19 mouse cellular contexts compared by ENCODE assay signal in genomic region chr5:130772491-130772890, GRCm38 (mm10).
DNase-seq lines count a peak whose midpoint lies in the region; ATAC-seq and TF ChIP-seq lines count a peak whose summit lies in the region.
"Had no signal": no experiment of that assay in that cellular context is flagged by ENCODE, and none has a peak within 500 bp of the region (broad histone marks: within the 10 kb centered on the region; RNA-seq: fewer than 3 reads in every experiment).

No protein-coding gene starts in this region.

- ATAC-seq in megakaryocyte, adult 5-6 weeks (ENCODE audit: poor library complexity, severe bottlenecking): no peak
- ATAC-seq in midbrain, postnatal 0 days (ENCODE audit: low FRiP score): no peak
- ATAC-seq: forebrain, embryonic 13.5 days; forebrain, embryonic 15.5 days; forebrain, postnatal 0 days had no signal

- H3K4me1 ChIP-seq in megakaryocyte, embryonic 14.5 days: no peaks in the 10 kb centered on the region
- H3K4me1 ChIP-seq in midbrain, postnatal 0 days (ENCODE audit: insufficient read depth, low read length): no peaks in the 10 kb centered on the region
- H3K4me1 ChIP-seq in midbrain, embryonic 10.5 days: no peaks in the 10 kb centered on the region
- H3K4me1 ChIP-seq: embryonic facial prominence, embryonic 10.5 days; embryonic facial prominence, embryonic 12.5 days; forebrain, embryonic 13.5 days; forebrain, embryonic 15.5 days had no signal

- H3K4me2 ChIP-seq in midbrain, postnatal 0 days (ENCODE audit: low read depth, low read length, poor library complexity, severe bottlenecking): no peak overlapping the region
- H3K4me2 ChIP-seq: embryonic facial prominence, embryonic 12.5 days; forebrain, embryonic 13.5 days; forebrain, embryonic 15.5 days had no signal

- peak; percentile 75 for DNase-seq in heart, adult 11 months
- no peak for DNase-seq in heart, adult 9 months (ENCODE audit: low spot score in 2 of 2)
- DNase-seq in midbrain, postnatal 0 days (ENCODE audit: low spot score): peak; percentile 12
- DNase-seq in midbrain, embryonic 10.5 days (ENCODE audit: low spot score): no peak
- no peak for DNase-seq in kidney, postnatal 10 days
- DNase-seq: adrenal gland, adult 2 months; adrenal gland, postnatal 10 days; adrenal gland, postnatal 25 days; cerebellum, adult 18-20 months; cerebellum, adult 9-10 months; cerebellum, postnatal 10 days; cerebellum, postnatal 25 days; forebrain, postnatal 0 days had no signal

- H3K27ac ChIP-seq in midbrain, postnatal 0 days (ENCODE audit: low read depth, low read length): no peak overlapping the region
- no peak overlapping the region for H3K27ac ChIP-seq in midbrain, embryonic 10.5 days (replicated peaks)
- H3K27ac ChIP-seq: embryonic facial prominence, embryonic 10.5 days; embryonic facial prominence, embryonic 12.5 days; forebrain, embryonic 13.5 days; forebrain, embryonic 15.5 days had no signal

- TF ChIP-seq CTCF in midbrain, postnatal 0 days (IDR thresholded peaks at IDR 0.05): no peak

- no peak overlapping the region for H3K9ac ChIP-seq in midbrain, postnatal 0 days (replicated peaks; ENCODE audit: low read length, poor library complexity, severe bottlenecking)
- H3K9ac ChIP-seq: embryonic facial prominence, embryonic 12.5 days; forebrain, embryonic 13.5 days; forebrain, embryonic 15.5 days; forebrain, postnatal 0 days had no signal

- peaks cover 58% of the 10 kb centered on the region for H3K9me3 ChIP-seq in megakaryocyte, embryonic 14.5 days
- no peaks in the 10 kb centered on the region for H3K9me3 ChIP-seq in midbrain, postnatal 0 days (ENCODE audit: low read length)
- H3K9me3 ChIP-seq in midbrain, embryonic 10.5 days (replicated peaks): 0 out of 2 replicates have a peak, but pooled peaks cover 6% of the 10 kb centered on the region
- H3K9me3 ChIP-seq: embryonic facial prominence, embryonic 10.5 days; embryonic facial prominence, embryonic 12.5 days; forebrain, embryonic 13.5 days; forebrain, embryonic 15.5 days had no signal

- H3K36me3 ChIP-seq in megakaryocyte, embryonic 14.5 days (replicated peaks; ENCODE audit: low read length): no peaks in the 10 kb centered on the region
- no peaks in the 10 kb centered on the region for H3K36me3 ChIP-seq in midbrain, postnatal 0 days (ENCODE audit: insufficient read depth, low read length)
- H3K36me3 ChIP-seq in midbrain, embryonic 10.5 days: no peaks in the 10 kb centered on the region
- H3K36me3 ChIP-seq: embryonic facial prominence, embryonic 10.5 days; embryonic facial prominence, embryonic 12.5 days; forebrain, embryonic 15.5 days had no signal

- peak overlapping the region; percentile 6 for H3K4me3 ChIP-seq in megakaryocyte, embryonic 14.5 days (replicated peaks)
- H3K4me3 ChIP-seq in midbrain, postnatal 0 days (ENCODE audit: low read depth, low read length): no peak overlapping the region
- H3K4me3 ChIP-seq in midbrain, embryonic 10.5 days: no peak overlapping the region
- H3K4me3 ChIP-seq: embryonic facial prominence, embryonic 10.5 days; embryonic facial prominence, embryonic 12.5 days; forebrain, embryonic 13.5 days; forebrain, embryonic 15.5 days had no signal

- WGBS in midbrain, postnatal 0 days: 75% methylated on average over 6 of the region's 6 CpGs
- WGBS in midbrain, embryonic 10.5 days: 85% methylated on average over 6 of the region's 6 CpGs

- H3K27me3 ChIP-seq in megakaryocyte, embryonic 14.5 days (replicated peaks): no peaks in the 10 kb centered on the region
- no peaks in the 10 kb centered on the region for H3K27me3 ChIP-seq in midbrain, postnatal 0 days (ENCODE audit: insufficient read depth, low read length)
- H3K27me3 ChIP-seq in midbrain, embryonic 10.5 days (ENCODE audit: low read depth, poor library complexity, severe bottlenecking): no peaks in the 10 kb centered on the region
- H3K27me3 ChIP-seq: embryonic facial prominence, embryonic 12.5 days; forebrain, embryonic 13.5 days; forebrain, embryonic 15.5 days had no signal

Comparison
In these comparisons a context has a peak if more than half of its experiments do, and no peak if none do; other contexts are left out.
1. DNase-seq: peak in heart, adult 11 months (single experiment) and midbrain, postnatal 0 days (single experiment); none in heart, adult 9 months (0 of 2), midbrain, embryonic 10.5 days (single experiment) and kidney, postnatal 10 days (single experiment).